Mouse (Mus musculus) erythroblast, embryonic 14.5 days (primary cell): ENCODE data around the gene Phf14.

Experiments used
- GATA1 ChIP-seq: IDR thresholded peaks from 2 replicates; pipeline ENCODE4 v1.6.1; 2012; ENCODE audit warnings: low read length, inconsistent platforms, mixed read lengths
- TAL1 ChIP-seq: IDR thresholded peaks from 3 replicates; pipeline ENCODE4 v1.6.1; 2012; ENCODE audit warnings: low read length, inconsistent platforms, mixed read lengths

DNA sequence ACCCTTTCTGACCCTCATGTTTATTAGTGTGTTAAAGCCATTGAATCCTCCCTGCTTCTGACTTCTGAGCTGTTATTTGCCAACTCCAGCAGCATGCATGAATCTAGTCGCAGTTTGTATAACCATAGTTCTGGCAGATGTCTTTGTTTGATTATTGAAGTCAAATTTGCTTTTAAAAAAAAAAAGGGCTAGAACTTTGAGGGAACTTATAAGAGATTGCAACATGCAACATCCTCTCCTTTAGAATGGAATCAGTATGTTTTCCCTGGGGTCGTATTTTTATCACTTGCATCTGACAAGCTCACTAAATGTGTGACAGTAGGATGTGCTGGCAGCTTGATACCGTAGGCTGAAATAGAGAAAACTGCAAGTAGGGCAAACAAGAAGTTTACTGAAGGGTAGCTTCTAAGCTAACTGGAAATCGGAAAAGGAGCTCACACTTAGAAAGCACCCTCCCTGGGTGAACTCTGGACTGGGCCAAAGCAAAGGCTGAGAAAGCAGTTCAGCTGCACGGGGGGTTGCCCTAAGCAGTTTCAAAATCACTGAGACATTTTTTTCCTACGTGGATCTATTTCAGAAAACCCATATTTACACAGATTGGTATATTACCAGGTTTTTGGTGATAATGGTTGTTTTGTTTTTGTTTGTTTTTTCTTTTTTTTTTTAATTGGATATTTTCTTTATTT lies 175.1 kb downstream of the Phf14 start:
- TF ChIP-seq GATA1 (no peak), TAL1 (no peak)
